Mouse (Mus musculus) CD4-positive, CD25-positive, alpha-beta regulatory T cell, adult 9 weeks (primary cell): ENCODE measurements around the gene Mindy4. TPM values are rescaled to one million over a fixed set of nuclear protein-coding genes. Genes with fewer than 3 reads are reported as not detected.

Experiments
- polyA plus RNA-seq: library from polyadenylated mRNA; unstranded; fragments of 100-300 nt; shearing (Covaris generic); gene quantifications from one replicate; pipeline ENCODE4 v1.2.1, GENCODE M21; 2017

The Mindy4 gene
- 0.30 TPM for polyA plus RNA-seq

DNA sequence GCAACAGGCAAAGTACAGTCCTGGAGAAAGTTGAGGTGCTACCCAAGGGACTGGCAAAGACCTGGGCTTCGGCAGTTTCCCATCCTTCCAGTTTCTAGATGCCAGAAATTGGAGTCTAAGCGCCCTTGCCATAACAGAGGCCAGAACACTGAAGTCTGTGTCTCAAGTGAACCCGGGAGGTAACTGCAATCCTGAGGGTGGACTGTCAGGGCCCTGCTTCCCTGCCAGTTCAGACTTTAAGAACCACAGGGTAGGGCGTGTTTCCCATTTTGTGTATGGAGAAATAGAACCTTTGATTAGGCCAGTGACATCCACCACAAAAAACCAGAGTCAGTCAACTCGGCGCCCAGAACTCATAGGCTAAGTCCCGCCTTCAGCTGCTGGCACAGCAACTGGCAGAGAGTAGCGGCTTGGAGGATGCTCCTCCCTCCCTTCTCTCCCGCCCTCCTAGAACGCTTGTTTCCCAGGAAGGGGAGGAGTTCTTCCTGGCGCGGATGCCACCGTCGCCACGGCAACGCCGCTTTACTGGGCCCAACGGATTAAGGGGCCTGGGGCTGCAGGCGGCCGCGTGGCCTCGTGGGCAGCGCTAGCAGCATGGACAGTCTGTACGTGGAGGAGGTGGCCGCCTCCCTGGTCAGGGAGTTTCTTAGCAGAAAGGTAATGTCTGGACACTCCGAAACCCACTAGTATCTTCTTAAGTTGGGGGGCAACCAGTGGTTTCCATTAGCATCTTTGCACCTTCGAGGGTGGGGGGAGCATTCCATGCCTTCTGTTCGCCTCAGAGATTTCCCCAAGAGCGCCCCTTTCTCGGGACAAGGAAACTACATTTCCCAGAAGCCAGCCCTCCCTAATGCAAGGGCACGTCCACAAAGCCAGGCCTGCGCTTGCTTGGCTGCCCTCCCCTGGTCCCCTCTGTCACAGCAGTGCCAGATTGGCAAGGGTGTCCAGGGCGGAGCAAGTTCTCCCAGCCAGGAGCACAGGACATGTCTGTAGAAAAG is at the start of gene Mindy4:
Gene Mindy4, plus strand, starts transcription at position 471 of the 998 bp plus-strand sequence.

DNA sequence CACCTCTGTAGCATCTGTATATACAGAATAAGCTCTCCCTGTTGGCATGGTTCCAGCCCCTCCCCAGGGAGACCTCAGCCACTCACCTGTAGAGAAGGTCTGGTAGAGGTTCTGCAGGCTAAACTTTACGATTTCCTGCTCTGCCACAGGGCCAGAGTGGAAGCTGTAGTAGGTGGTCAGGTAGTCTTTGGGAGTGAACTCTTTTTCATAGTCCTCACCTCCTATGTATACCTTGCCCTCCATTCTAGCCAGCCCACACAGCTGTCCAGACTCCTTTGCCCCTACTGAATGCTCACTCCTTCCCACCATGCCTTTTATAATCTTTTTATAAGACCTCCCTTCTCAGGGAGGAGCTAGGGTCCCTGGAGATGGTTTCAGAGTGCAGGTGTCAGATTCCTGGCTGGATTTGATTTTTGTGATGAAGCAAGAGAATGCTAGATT is 28.4 kb upstream of the Mindy4 start, which contains the start of gene Inmt:
Gene Inmt, minus strand, starts transcription at position 303 of the 441 bp plus-strand sequence.

DNA sequence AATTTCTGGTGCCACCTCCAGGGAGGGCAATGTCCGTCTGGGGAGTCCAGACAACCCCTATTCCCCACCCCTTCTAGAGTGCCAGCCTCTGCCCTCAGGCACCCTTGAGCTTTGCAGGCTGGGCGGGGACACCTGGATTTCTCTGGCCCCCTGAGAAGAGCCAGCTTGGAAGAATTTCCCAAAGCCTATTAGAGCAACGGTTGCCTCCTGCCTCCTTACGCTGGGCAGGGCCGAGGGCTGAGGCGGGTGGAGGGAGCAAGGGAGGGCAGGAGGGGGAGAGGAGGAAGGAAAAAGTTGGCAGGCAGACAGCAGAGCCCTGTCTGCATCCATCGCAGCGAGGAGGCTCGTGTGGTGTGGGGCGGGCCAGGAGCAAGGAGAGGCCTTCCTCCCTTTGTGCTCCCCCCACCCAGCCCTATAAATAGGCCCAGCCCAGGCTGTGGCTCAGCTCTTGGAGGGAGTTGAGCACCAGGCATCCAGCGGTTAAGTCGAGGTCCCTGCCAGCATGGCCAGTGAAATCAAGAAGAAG is 132.9 kb downstream of the Mindy4 start, which contains the start of gene Aqp1:
Gene Aqp1, plus strand, starts transcription at position 444 of the 526 bp plus-strand sequence.

Other genes with a start within 250 kb of the Mindy4 start
- gene Nod1, start 230.8 kb upstream of the Mindy4 start, polyA plus RNA-seq = 34.1 TPM
- gene Ggct, start 210.4 kb upstream of the Mindy4 start, polyA plus RNA-seq = 34.4 TPM
- 15.3 TPM for gene Gars, start 165.4 kb upstream of the Mindy4 start, polyA plus RNA-seq
- gene Crhr2, start 70.4 kb upstream of the Mindy4 start, polyA plus RNA-seq = not detected
- not detected for gene Inmt, start 28.3 kb upstream of the Mindy4 start, polyA plus RNA-seq
- gene Aqp1, start 133.0 kb downstream of the Mindy4 start, polyA plus RNA-seq = 0.17 TPM
- gene Ghrhr, start 172.9 kb downstream of the Mindy4 start, polyA plus RNA-seq = not detected
- not detected for gene Adcyap1r1, start 248.6 kb downstream of the Mindy4 start, polyA plus RNA-seq